Mouse (Mus musculus) bone marrow, adult 2 months (tissue): ENCODE results near the gene Elf5.

Experiments used
- CTCF ChIP-seq: fragments of 200-500 bp; IDR thresholded peaks from 2 replicates; pipeline ENCODE4 v1.5.1; 2011; ENCODE audit warnings: low read length, control low read depth; ENCODE audit not compliant: control insufficient read depth, insufficient read depth
- POLR2A ChIP-seq: fragments of 200-500 bp; IDR thresholded peaks from 2 replicates; pipeline ENCODE4 v1.6.1; 2011; ENCODE audit warnings: low read depth, mild to moderate bottlenecking, control low read depth, low read length, borderline replicate concordance; ENCODE audit not compliant: control insufficient read depth

- TF ChIP-seq CTCF (no peak), POLR2A (no peak)
Observed at GRCm38 (mm10) chr2:103452550-103452949, 41.1 kb downstream of the Elf5 start.
